Mouse (Mus musculus) left cerebral cortex, postnatal 4 days (tissue): ENCODE data around the gene Ddx51. TPM values are rescaled to one million over a fixed set of nuclear protein-coding genes. Genes with fewer than 3 reads are reported as not detected.

Source experiments
- DNase-seq: peaks from one replicate; pipeline ENCODE4 v3.0.0-alpha.2; 2022
- intact Hi-C: fragments of 180-260 bp; cut with DNase I; formaldehyde crosslinking; loops from one replicate; pipeline ENCODE4 v1.15.1; 2025
- total RNA-seq, 2 experiments: library from RNA; stranded (reverse); gene quantifications; 2 replicates each; pipeline ENCODE4 v1.2.3; 2021

Ddx51 gene
- 10 to 100 TPM; 28.0 to 32.5 TPM for total RNA-seq

- intact Hi-C loops, result no loop called here
- DNase-seq, result peak; percentile 97
These were observed at the start of gene Ddx51, which contains the start of gene Noc4l for GRCm38 (mm10) chr5:110652719-110653648. Gene Ddx51 (plus strand): TSS chr5:110653451. Gene Noc4l (minus strand): TSS chr5:110653417.

DNA sequence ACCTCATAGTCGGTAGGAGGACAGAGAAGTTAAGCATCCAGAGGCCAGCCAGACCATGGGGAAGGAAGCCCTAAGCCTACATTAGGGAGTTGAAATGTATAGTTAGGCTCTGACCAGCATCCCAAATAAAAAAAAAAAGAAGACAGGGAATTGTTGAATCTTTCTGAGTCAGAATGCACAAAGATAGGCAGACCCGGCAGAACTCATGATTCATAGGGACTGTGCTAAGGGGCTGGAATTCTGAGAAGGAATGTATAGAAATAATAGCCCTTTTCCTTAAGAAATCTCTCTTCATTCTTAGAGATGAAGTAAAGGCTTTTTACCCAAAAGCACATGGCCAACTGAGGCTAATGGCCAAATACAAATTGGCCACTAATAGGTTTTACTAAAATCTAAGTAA is 48.9 kb upstream of the Ddx51 start:
- intact Hi-C loops, result no loop called here
- DNase-seq, result no peak

DNA sequence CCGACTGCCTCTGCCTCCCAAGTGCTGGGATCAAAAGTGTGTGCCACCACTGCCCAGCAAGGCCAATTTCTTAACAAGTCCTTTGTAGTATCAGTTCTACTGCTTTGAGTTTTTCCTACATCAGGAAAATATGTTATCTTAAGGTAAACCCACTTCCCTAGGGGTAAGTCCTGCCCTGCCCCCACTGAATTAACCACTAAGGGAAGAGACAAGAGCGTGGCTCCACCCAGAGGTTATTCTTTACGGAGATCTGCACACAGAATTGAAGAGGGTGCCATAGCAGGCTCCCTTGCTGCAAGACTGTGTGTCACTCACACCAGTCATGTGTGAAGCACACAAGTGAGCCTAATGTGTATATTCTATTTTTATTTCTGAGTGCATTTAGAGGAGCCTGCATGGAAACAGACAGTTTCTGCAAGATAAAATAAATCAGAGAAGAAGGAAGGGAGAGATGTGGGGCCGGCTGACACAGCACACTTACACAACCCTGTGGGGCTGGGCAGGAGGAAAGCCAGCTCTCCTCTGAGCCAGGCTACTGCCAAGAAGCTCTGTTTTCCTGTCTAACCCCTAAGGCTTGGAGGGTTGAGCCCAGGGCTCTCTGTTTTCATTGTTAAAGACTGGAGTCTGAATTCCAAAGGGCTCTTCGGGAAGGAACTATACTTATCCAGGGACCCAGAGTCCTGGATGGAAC is 47.6 kb upstream of the Ddx51 start:
- intact Hi-C loops, result no loop called here
- DNase-seq, result no peak

DNA sequence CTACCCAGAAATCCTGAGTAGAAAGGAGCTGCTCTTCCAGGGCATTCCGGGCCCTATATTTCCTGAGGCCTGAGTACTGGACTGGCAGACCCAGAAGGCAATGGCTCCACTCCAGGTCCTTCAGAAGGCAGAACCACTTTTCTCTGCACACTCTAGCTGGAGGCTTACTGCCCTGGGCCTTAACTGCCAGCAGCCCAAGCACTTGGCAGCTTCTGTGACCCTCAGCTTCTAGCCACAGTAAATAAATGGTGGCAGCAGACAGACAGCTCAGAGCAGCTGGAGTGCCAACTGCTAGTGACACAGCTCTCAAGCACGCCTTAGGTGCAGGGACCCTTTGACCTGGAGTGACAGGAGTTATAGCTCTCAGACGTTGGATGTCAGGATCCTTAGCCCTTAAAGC is 45.5 kb upstream of the Ddx51 start:
- DNase-seq, result peak; percentile 36
- intact Hi-C loops, result no loop called here

- intact Hi-C loops, result no loop called here
These were observed 44.9 kb upstream of the Ddx51 start for GRCm38 (mm10) chr5:110608336-110608735.

GRCm38 (mm10) chr5:110608941-110609340 is 44.3 kb upstream of the Ddx51 start:
- DNase-seq, result no peak
- intact Hi-C loops, result no loop called here

More at GRCm38 (mm10) chr5:110608336-110608735, 44.9 kb upstream of the Ddx51 start:
- no peak for DNase-seq

DNA sequence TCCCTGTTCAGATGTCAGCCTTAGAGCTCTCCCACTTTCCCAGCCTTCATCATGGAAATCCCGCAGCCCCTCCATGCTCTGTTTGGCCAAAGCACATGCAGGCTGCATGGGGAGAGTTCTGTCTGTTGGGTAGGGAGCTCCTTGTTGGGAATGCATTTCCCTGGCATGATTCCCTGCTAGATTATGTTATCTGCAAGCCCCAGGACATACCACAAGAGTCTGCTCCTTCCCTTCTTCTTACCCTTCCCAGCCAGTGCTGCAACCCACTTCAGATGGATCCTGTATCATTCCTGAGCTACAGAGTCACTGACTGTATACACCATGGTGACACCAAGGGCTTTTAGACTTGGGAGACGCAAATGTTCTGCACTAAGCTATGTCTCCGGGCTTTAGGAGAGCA is 43.8 kb upstream of the Ddx51 start:
- intact Hi-C loops, result no loop called here
- no peak for DNase-seq

- peak; percentile 32 for DNase-seq
- intact Hi-C loops, result no loop called here
These were observed 43.4 kb upstream of the Ddx51 start for GRCm38 (mm10) chr5:110609868-110610267.

GRCm38 (mm10) chr5:110610484-110610883 is 42.8 kb upstream of the Ddx51 start:
- no peak for DNase-seq
- intact Hi-C loops, result no loop called here

- peak; percentile 65 for DNase-seq
- intact Hi-C loops, result no loop called here
These were observed 41.7 kb upstream of the Ddx51 start for GRCm38 (mm10) chr5:110611435-110612158.

DNA sequence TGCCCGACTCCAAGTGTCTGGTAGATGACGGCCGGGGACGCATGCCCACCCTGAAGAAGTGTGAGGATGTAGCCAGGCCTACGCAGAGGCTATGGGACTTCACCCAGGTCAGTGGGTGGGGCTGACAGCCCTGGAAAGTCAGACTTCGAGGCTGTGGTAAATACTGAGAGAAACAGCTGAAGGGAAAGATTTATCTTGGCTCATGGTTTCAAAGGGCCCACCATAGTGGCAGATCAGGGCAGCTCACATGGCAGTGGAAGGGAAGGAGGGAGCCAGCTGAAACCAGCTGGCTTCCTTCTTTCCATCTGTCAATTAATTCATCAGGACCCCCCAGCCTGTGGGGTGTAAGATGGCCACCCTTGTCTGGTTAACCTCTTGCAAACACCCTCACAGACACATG is 34.0 kb upstream of the Ddx51 start:
- intact Hi-C loops, result no loop called here
- no peak for DNase-seq

DNA sequence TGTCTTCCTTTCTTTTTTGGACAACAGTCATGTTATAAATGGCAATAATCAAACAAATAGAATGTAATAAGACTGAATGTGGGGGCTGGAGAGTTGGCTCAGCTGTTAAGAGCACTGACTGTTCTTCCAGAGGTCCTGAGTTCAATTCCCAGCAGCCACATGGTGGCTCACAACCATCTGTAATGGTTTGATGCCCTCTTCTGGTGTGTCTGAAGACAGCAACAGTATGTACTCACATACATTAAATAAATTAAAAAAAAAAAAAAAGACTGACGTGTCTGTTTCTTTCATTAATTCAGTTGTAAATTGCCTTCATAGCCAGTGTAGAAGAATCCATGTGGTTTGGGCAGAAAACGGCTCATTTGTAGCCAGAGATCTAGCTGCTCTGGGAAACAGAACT is 28.9 kb upstream of the Ddx51 start:
- intact Hi-C loops, result no loop called here

DNA sequence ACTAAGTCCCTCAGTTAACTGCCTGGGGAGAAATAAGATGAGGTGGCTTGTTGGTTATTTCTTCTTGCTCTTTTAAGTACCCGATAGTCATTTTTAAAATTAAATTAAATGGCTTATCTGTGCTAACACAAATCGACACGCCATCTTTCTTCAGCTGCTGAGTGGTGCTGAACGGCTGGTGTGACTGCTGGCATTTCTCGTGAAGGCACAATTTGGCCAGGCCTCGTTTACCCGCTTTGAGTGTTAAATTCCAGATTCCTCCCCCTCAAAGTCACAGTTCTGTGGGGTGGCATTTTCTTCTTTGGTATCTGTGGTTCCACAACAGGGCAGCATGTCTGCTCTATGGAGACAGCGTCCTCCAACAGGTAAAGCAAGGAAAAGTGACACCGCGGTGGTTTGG is 25.9 kb upstream of the Ddx51 start:
- intact Hi-C loops, result no loop called here
- no peak for DNase-seq

More for the DNA sequence above, 28.9 kb upstream of the Ddx51 start:
- no peak for DNase-seq

DNA sequence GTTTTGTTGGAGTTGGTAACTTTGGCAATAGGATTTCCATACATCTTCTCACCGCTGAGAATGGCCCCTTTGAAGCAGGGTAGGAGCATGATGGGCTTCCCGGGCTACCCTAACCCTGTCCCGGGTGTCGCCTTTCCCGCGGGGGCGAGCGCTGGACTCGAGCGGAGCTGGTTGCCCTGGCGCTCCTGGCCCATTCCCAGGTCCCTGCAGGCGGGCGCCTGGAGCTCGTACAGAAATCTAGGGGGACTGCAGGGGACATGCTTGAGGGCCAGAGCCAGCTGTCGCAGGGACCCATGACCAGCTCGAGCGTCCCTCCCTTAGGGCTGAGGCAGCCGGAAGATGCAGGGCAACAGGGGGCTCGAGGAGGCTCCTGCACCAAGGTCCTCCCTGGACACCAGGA is 25.1 kb upstream of the Ddx51 start:
- DNase-seq, result peak; percentile 58
- intact Hi-C loops, result no loop called here

- no peak for DNase-seq
- intact Hi-C loops, result no loop called here
These were observed 23.6 kb upstream of the Ddx51 start for GRCm38 (mm10) chr5:110629525-110630120.

GRCm38 (mm10) chr5:110635951-110636707 is 17.1 kb upstream of the Ddx51 start:
- no peak for DNase-seq
- intact Hi-C loops, result loop anchor here (2.0 to 5.0 kb wide), 2 partner anchors 141 to 279 kb away; no protein-coding TSS in a partner anchor

DNA sequence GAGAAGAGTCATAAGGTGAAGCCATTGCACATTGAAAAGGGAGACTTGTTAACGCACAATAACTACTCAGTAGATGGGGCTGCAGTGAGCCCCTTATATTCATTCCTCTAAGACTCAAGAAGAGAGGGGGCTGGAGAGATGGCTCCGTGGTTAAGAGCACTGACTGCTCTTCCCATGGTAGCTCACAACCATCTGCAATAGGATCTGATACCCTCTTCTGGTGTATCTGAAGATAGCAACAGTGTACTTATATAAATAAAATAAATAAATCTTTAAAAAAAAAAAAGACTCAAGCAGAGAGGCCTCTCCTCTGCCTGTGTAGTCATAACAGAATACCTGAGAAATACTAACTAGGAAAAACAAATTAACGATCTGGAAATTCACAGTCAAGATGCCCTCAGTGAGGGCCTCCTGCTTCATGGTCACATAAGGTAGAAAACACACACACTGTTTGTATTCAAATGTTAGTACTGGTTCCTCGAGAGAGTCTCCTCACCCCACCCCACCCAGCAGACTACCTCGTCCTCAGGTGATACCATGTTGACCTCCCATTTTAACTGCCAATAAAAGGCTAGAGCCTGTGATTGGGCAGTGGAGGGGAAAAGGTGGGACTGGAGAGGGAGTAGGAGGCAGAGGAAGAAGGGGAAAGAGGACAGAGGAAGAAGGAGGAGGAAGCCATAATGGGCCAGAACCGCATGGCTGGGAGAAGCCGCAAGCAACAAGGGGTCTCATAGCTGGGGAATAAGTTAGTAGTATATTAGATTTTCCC is 14.8 kb upstream of the Ddx51 start:
- no peak for DNase-seq
- intact Hi-C loops, result loop anchor here (5.0 kb wide), 1 partner anchor 281 kb away; no protein-coding TSS in a partner anchor

- intact Hi-C loops, result loop anchor here (5.0 kb wide), 1 partner anchor 282 kb away; no protein-coding TSS in a partner anchor
- DNase-seq, result peak; percentile 64
These were observed 13.8 kb upstream of the Ddx51 start for GRCm38 (mm10) chr5:110639459-110639858.

DNA sequence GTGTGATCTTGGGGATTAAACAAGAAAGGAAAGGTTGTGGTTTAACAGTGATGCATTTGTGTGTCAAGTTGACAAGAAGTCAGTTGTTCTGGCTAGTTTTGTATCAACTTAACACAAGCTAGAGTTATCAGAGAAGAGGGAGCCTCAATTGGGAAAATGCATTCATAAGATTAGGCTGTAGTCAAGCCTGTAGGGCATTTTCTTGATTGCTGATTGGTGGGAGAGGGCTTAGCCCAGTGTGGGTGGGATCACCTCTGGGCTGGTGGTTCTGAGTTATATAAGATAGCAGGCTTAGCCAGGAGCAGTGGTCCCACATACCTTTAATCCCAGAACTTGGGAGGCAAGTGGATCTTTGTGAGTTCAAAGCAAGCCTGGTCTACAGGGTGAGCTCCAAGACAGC is 6.9 kb upstream of the Ddx51 start:
- DNase-seq, result no peak
- intact Hi-C loops, result no loop called here
